Mouse (Mus musculus): ENCODE measurements around the gene Ksr1. TPM values are rescaled to one million over a fixed set of nuclear protein-coding genes. Genes with fewer than 3 reads are reported as not detected.
A peak's percentile ranks its signal among the peaks of the same experiment; 100 is the strongest.

The Ksr1 gene
- total and polyA plus RNA-seq, 3 experiments: 5.1 to 7.0 (median 6.7) TPM

- no peak for DNase-seq
- Histone ChIP-seq H3K27me3 (ENCODE audit: control insufficient read depth, insufficient read depth, low read length) (no peaks in the 10 kb centered on the region), H3K4me1 (ENCODE audit: control insufficient read depth, insufficient read depth, low read length) (no peaks in the 10 kb centered on the region; the same call in 1 of the 2 replicates), H3K79me2 (replicated peaks; ENCODE audit: control insufficient read depth, insufficient read depth, low read length) (no peaks in the 10 kb centered on the region), H3K27ac (no peak overlapping the region), H3K36me3 (ENCODE audit: control insufficient read depth, insufficient read depth, low read length) (no peaks in the 10 kb centered on the region), H3K4me3 (no peak overlapping the region), H3K9ac (ENCODE audit: low read depth, low read length) (no peak overlapping the region)
- 81% methylated on average over 7 of the region's 7 CpGs for WGBS
- intact Hi-C loops (cut with DNase I): no loop called here
- TF ChIP-seq CTCF (IDR thresholded peaks at IDR 0.05) (no peak), EP300 (IDR thresholded peaks at IDR 0.05; ENCODE audit: insufficient read depth, low read depth, low read length) (no peak), POLR2A (IDR thresholded peaks at IDR 0.05; ENCODE audit: insufficient read depth, low read depth, low read length) (no peak)
Observed at GRCm38 (mm10) chr11:79172054-79172453, 25.8 kb upstream of the Ksr1 start.

- Histone ChIP-seq H3K27me3 (ENCODE audit: control insufficient read depth, insufficient read depth, low read length) (no peaks in the 10 kb centered on the region), H3K9ac (ENCODE audit: low read depth, low read length) (no peak overlapping the region), H3K4me1 (ENCODE audit: control insufficient read depth, insufficient read depth, low read length) (peaks cover 2% of the 10 kb centered on the region; the same call in 1 of the 2 replicates), H3K36me3 (ENCODE audit: control insufficient read depth, insufficient read depth, low read length) (no peaks in the 10 kb centered on the region), H3K4me3 (no peak overlapping the region), H3K27ac (no peak overlapping the region), H3K79me2 (replicated peaks; ENCODE audit: control insufficient read depth, insufficient read depth, low read length) (no peaks in the 10 kb centered on the region)
- intact Hi-C loops (cut with DNase I): no loop called here
- peak in 1 of 2 experiments; percentile 18 for DNase-seq
- 54% methylated on average over 4 of the region's 4 CpGs for WGBS
- no peak for TF ChIP-seq EP300 (IDR thresholded peaks at IDR 0.05; ENCODE audit: insufficient read depth, low read depth, low read length)
- no peak for TF ChIP-seq CTCF (IDR thresholded peaks at IDR 0.05)
- TF ChIP-seq POLR2A (IDR thresholded peaks at IDR 0.05; ENCODE audit: insufficient read depth, low read depth, low read length): no peak
Observed at GRCm38 (mm10) chr11:79166582-79167300, 20.5 kb upstream of the Ksr1 start.

GRCm38 (mm10) chr11:79161077-79161758 is 15.0 kb upstream of the Ksr1 start:
- WGBS: 91% methylated on average over 6 of the region's 6 CpGs
- TF ChIP-seq EP300 (IDR thresholded peaks at IDR 0.05; ENCODE audit: insufficient read depth, low read depth, low read length) (no peak), CTCF (IDR thresholded peaks at IDR 0.05) (no peak), POLR2A (IDR thresholded peaks at IDR 0.05; ENCODE audit: insufficient read depth, low read depth, low read length) (no peak)
- no peak overlapping the region for H3K9ac ChIP-seq (ENCODE audit: low read depth, low read length)
- no peak for DNase-seq
- no peaks in the 10 kb centered on the region for H3K4me1 ChIP-seq (ENCODE audit: control insufficient read depth, insufficient read depth, low read length)
- H3K4me3 ChIP-seq: no peak overlapping the region
- intact Hi-C loops (cut with DNase I): no loop called here
- H3K79me2 ChIP-seq (replicated peaks; ENCODE audit: control insufficient read depth, insufficient read depth, low read length): no peaks in the 10 kb centered on the region
- H3K27ac ChIP-seq: no peak overlapping the region
- H3K27me3 ChIP-seq (ENCODE audit: control insufficient read depth, insufficient read depth, low read length): no peaks in the 10 kb centered on the region
- H3K36me3 ChIP-seq (ENCODE audit: control insufficient read depth, insufficient read depth, low read length): no peaks in the 10 kb centered on the region

GRCm38 (mm10) chr11:79160127-79160526 is 13.9 kb upstream of the Ksr1 start:
- H3K27me3 ChIP-seq (ENCODE audit: control insufficient read depth, insufficient read depth, low read length): no peaks in the 10 kb centered on the region
- H3K9ac ChIP-seq (ENCODE audit: low read depth, low read length): no peak overlapping the region
- no peak overlapping the region for H3K27ac ChIP-seq
- intact Hi-C loops (cut with DNase I): no loop called here
- no peaks in the 10 kb centered on the region for H3K79me2 ChIP-seq (replicated peaks; ENCODE audit: control insufficient read depth, insufficient read depth, low read length)
- DNase-seq: no peak
- H3K4me1 ChIP-seq (ENCODE audit: control insufficient read depth, insufficient read depth, low read length): no peaks in the 10 kb centered on the region
- no peak overlapping the region for H3K4me3 ChIP-seq
- WGBS: 89% methylated on average over 6 of the region's 6 CpGs
- TF ChIP-seq CTCF (IDR thresholded peaks at IDR 0.05) (no peak), POLR2A (IDR thresholded peaks at IDR 0.05; ENCODE audit: insufficient read depth, low read depth, low read length) (no peak), EP300 (IDR thresholded peaks at IDR 0.05; ENCODE audit: insufficient read depth, low read depth, low read length) (no peak)
- no peaks in the 10 kb centered on the region for H3K36me3 ChIP-seq (ENCODE audit: control insufficient read depth, insufficient read depth, low read length)

- no peaks in the 10 kb centered on the region for H3K79me2 ChIP-seq (replicated peaks; ENCODE audit: control insufficient read depth, insufficient read depth, low read length)
- H3K4me1 ChIP-seq (ENCODE audit: control insufficient read depth, insufficient read depth, low read length): no peaks in the 10 kb centered on the region
- 71% methylated on average over 4 of the region's 4 CpGs for WGBS
- H3K9ac ChIP-seq (ENCODE audit: low read depth, low read length): no peak overlapping the region
- TF ChIP-seq EP300 (IDR thresholded peaks at IDR 0.05; ENCODE audit: insufficient read depth, low read depth, low read length) (no peak), CTCF (IDR thresholded peaks at IDR 0.05) (no peak), POLR2A (IDR thresholded peaks at IDR 0.05; ENCODE audit: insufficient read depth, low read depth, low read length) (no peak)
- no peak overlapping the region for H3K4me3 ChIP-seq
- DNase-seq: no peak
- no peak overlapping the region for H3K27ac ChIP-seq
- no peaks in the 10 kb centered on the region for H3K27me3 ChIP-seq (ENCODE audit: control insufficient read depth, insufficient read depth, low read length)
- no peaks in the 10 kb centered on the region for H3K36me3 ChIP-seq (ENCODE audit: control insufficient read depth, insufficient read depth, low read length)
- intact Hi-C loops (cut with DNase I): no loop called here
Observed at GRCm38 (mm10) chr11:79157729-79158128, 11.5 kb upstream of the Ksr1 start.

GRCm38 (mm10) chr11:79155348-79155747 is 9.1 kb upstream of the Ksr1 start:
- WGBS: 68% methylated on average over 6 of the region's 6 CpGs
- Histone ChIP-seq H3K27ac (no peak overlapping the region), H3K4me3 (no peak overlapping the region), H3K9ac (ENCODE audit: low read depth, low read length) (no peak overlapping the region), H3K79me2 (replicated peaks; ENCODE audit: control insufficient read depth, insufficient read depth, low read length) (no peaks in the 10 kb centered on the region), H3K4me1 (ENCODE audit: control insufficient read depth, insufficient read depth, low read length) (no peaks in the 10 kb centered on the region), H3K36me3 (ENCODE audit: control insufficient read depth, insufficient read depth, low read length) (no peaks in the 10 kb centered on the region), H3K27me3 (ENCODE audit: control insufficient read depth, insufficient read depth, low read length) (no peaks in the 10 kb centered on the region)
- no peak for DNase-seq
- TF ChIP-seq CTCF (IDR thresholded peaks at IDR 0.05) (peak; percentile 57), EP300 (IDR thresholded peaks at IDR 0.05; ENCODE audit: insufficient read depth, low read depth, low read length) (no peak), POLR2A (IDR thresholded peaks at IDR 0.05; ENCODE audit: insufficient read depth, low read depth, low read length) (no peak)
- intact Hi-C loops (cut with DNase I): loop anchor here (2.0 kb wide), 1 partner anchor 125 kb away; no protein-coding TSS in a partner anchor

Measured in heart, adult 2 months (tissue).